Mouse (Mus musculus): ENCODE measurements at regions not wholly inside any gene's neighbourhood (a gene's known extent, or its start where the extent isn't known, plus 50 kb on each side); places are given as distances from the start of the nearest gene placed in this dataset.
"Not testable (repeated sequence)": the region's sequence is repeated elsewhere in the genome, so short reads cannot be mapped to it uniquely, and the experiment has no call there.

DNA sequence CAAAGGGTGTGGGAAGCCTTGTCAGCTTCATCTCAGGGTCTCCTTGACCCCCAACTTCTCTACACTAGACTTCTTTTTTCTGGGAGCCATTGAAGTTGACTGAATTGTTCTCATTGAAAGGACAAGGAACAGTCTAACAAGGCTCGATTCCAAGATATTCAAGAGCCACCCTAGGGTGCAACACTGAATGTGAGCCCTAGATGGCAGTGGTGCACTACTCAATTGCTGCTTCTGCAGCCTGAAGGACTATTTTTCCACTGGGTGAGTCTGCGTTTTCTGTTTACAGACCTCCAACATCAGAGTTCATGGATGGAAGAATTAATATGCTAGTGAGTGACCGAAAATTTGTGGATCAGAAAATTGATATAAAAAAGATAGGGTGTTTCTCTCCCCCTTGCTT, 161.5 kb downstream of the Hpcal1 start:
- H3K27me3 ChIP-seq (ENCODE audit: control insufficient read depth, insufficient read depth, low read depth, low read length); H3K36me3 ChIP-seq (ENCODE audit: control insufficient read depth, insufficient read depth); H3K9ac ChIP-seq (ENCODE audit: low read depth, low read length); ATAC-seq (ENCODE audit: low read depth); H3K27ac ChIP-seq (ENCODE audit: low read length); H3K9me3 ChIP-seq (replicated peaks; ENCODE audit: control insufficient read depth, low read length); H3K4me2 ChIP-seq (ENCODE audit: low read depth, low read length); H3K4me1 ChIP-seq (ENCODE audit: control insufficient read depth, low read depth, low read length); H3K4me3 ChIP-seq (ENCODE audit: low read depth, low read length): not testable (repeated sequence)
- WGBS (ENCODE audit: insufficient replicate concordance), result 38% methylated on average over 3 of the region's 3 CpGs

DNA sequence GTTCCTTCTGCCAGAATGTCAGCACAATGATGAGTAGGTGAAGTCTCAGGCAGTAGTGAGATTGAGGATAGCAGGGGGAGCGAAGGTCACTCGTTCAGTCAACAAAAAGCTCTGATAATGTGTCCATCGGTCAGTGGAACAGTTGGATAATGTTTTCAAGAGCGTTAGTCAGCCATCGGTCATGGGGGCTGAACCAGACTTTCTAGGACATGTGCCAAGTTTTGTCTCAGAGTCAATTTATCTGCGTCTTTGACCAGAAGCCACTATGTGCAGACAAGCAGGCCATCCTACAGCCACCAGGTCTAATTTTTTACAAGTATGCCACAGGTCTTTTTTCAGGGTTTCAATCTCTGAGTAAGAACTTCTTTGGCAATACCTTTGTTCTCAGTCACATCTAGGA, 181.8 kb downstream of the Hpcal1 start:
- H3K4me2 ChIP-seq (ENCODE audit: low read depth, low read length); H3K36me3 ChIP-seq (ENCODE audit: control insufficient read depth, insufficient read depth); H3K27ac ChIP-seq (ENCODE audit: low read length); H3K9ac ChIP-seq (ENCODE audit: low read depth, low read length); H3K9me3 ChIP-seq (replicated peaks; ENCODE audit: control insufficient read depth, low read length); ATAC-seq (ENCODE audit: low read depth); H3K4me3 ChIP-seq (ENCODE audit: low read depth, low read length); H3K4me1 ChIP-seq (ENCODE audit: control insufficient read depth, low read depth, low read length); H3K27me3 ChIP-seq (ENCODE audit: control insufficient read depth, insufficient read depth, low read depth, low read length): not testable (repeated sequence)
- 40% methylated on average over 6 of the region's 6 CpGs for WGBS (ENCODE audit: insufficient replicate concordance)

DNA sequence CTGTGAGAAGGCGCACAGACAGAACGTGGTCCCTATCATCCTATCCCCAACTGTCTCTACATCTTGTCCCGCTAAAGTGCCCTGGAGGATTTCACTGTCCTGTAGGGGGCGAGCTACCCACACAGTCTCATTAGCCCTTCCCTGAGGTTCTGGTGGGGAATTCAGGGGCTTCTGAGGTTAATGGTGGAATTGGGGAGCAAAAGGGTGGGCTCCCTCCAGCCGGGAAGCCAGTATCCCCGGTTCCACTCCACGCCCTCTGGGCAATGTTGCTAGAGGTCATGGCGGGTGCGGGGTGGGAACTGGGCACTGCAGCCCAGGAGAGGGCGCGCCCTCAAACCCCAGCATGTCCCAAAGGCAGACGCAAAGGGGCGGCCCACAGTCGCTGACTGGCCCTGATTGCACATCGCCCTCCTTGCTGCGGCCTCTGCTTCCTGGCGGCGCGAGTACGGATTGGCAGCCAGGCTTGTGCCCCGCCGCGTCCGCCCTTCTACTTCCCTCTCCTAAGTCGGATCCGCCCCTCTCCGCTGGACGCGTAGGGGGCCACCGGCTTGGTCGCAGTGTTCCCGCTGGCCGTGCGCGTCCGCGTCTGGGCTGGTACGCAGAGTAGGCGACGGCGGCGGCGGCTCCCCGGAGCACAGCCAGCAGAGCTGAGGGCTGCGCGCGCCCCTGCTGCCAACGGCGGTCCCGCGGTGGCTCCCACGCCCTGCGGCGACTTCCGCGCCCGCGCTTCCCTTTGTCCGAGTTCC, 190.9 kb downstream of the Hpcal1 start:
- under 1% methylated on average over 59 of the region's 59 CpGs for WGBS (ENCODE audit: insufficient replicate concordance)
- H3K4me2 ChIP-seq (ENCODE audit: low read depth, low read length), result peak overlapping the region; percentile 46
- no peaks in the 10 kb centered on the region for H3K4me1 ChIP-seq (ENCODE audit: control insufficient read depth, low read depth, low read length)
- H3K9ac ChIP-seq (ENCODE audit: low read depth, low read length), result peak overlapping the region; percentile 61
- H3K9me3 ChIP-seq (replicated peaks; ENCODE audit: control insufficient read depth, low read length), result no peaks in the 10 kb centered on the region
- peak overlapping the region; percentile 68 for H3K4me3 ChIP-seq (ENCODE audit: low read depth, low read length)
- ATAC-seq (ENCODE audit: low read depth), result peak; percentile 100
- H3K27ac ChIP-seq (ENCODE audit: low read length), result peak overlapping the region; percentile 52; the same call in 1 of the 2 replicates
- H3K36me3 ChIP-seq (ENCODE audit: control insufficient read depth, insufficient read depth), result no peaks in the 10 kb centered on the region
- peaks cover 3% of the 10 kb centered on the region for H3K27me3 ChIP-seq (ENCODE audit: control insufficient read depth, insufficient read depth, low read depth, low read length)

DNA sequence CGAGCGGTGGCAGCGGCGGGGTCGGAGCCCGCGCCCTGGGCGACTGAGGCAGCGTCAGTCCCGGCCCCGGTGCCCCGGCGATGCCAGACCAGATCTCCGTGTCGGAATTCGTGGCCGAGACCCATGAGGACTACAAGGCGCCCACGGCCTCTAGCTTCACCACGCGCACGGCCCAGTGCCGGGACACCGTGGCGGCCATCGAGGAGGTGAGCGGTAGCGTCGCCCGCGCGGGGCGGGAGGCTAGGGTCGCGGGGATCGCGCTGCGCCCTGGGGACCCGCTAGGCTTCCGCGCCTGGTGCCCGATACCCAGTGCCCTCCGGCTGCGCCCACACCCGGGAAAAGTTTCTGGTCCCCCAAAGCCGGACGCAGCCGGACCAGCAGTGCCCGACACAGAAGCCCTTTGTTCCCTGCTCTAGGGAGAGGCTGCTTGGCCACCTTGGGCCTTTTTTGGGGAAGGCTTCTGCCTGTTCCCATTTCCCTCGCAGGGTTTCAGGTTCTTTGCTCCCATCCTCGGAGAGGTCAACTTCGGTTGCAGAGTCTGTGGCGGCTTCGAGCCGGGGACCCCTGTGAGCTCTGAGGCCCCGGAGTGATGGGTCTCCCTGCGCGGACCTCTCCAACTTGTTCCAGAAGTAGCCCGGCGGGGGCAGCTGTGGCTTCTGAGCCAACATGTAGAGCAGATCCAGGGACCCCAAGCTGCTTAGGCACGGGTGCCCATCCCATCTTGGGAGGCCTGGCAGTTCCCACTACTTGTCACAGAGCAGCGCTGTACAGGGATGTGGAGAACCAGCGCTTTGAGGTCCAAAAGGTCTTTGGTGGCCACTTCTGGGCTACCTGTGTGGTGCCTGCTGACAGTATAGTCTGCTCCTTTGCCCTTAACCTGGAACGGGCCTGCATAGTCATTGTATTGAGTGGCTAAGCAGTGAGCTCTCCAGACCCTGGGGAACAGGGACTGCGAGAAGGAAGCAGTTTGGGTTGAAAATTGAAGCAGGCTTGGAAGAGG, 191.8 kb downstream of the Hpcal1 start:
- 2% methylated on average over 59 of the region's 65 CpGs for WGBS (ENCODE audit: insufficient replicate concordance)
- H3K36me3 ChIP-seq (ENCODE audit: control insufficient read depth, insufficient read depth); H3K27me3 ChIP-seq (ENCODE audit: control insufficient read depth, insufficient read depth, low read depth, low read length); ATAC-seq (ENCODE audit: low read depth); H3K4me1 ChIP-seq (ENCODE audit: control insufficient read depth, low read depth, low read length); H3K9me3 ChIP-seq (replicated peaks; ENCODE audit: control insufficient read depth, low read length): not testable (repeated sequence)
- Histone ChIP-seq H3K9ac (ENCODE audit: low read depth, low read length) (peak overlapping the region; percentile 61), H3K4me3 (ENCODE audit: low read depth, low read length) (peak overlapping the region; percentile 68), H3K27ac (ENCODE audit: low read length) (peak overlapping the region; percentile 52; the same call in 1 of the 2 replicates), H3K4me2 (ENCODE audit: low read depth, low read length) (peak overlapping the region; percentile 46)

DNA sequence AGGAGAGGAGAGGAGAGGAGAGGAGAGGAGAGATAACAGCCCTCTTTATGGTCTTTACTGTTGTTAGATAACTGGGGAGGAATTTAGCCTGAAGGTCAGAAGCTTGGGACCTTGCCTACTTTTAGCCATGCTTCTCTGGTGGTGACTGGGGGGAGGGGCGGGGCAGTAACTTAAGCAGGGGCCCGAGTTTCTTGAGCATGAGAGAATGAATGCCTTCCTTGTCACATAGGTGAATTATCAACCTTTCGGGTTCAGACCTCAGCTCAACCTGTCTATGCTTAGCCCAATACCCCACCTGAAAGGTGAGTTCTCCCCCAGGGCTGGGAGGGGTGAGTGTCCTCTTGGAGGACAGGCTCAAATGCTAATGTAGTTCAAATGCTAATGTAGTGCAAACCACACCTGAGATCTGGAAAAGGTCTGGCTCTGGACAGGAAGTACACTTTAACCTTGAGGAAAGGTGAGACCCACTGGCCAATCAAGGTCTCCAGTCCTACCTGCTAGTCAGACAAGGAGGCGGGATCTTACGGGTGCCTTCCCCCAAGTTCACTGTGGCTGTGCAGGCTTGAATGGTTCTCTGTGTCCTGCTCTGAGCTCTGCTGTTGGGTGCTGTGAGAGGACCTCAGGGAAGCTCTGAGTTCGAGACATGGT, 201.1 kb downstream of the Hpcal1 start:
- not testable (repeated sequence) for ATAC-seq (ENCODE audit: low read depth); H3K4me1 ChIP-seq (ENCODE audit: control insufficient read depth, low read depth, low read length); H3K9ac ChIP-seq (ENCODE audit: low read depth, low read length); H3K4me2 ChIP-seq (ENCODE audit: low read depth, low read length); H3K27ac ChIP-seq (ENCODE audit: low read length); H3K4me3 ChIP-seq (ENCODE audit: low read depth, low read length); H3K9me3 ChIP-seq (replicated peaks; ENCODE audit: control insufficient read depth, low read length); H3K36me3 ChIP-seq (ENCODE audit: control insufficient read depth, insufficient read depth); H3K27me3 ChIP-seq (ENCODE audit: control insufficient read depth, insufficient read depth, low read depth, low read length)
- 69% methylated on average over 6 of the region's 6 CpGs for WGBS (ENCODE audit: insufficient replicate concordance)

DNA sequence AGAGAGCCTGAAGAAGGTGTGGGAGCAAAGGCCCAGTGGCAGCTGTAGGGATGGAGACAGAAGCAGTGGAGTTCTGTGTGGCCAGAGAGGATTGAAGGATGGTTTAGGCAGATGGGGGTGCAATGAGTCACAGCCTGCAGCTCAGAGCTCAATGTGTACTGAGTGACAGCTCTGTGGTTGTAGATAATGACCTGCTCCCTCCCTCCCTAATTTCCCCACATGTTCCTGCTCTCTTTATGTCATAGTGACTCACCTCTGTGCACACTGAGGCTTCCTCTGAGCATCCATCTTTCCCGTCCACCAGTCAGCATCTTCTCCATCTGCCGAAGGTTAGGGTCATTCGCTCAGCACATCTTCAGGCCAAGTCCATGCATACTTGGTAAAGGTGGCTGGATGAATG, 222.4 kb downstream of the Hpcal1 start:
- not testable (repeated sequence) for H3K27me3 ChIP-seq (ENCODE audit: control insufficient read depth, insufficient read depth, low read depth, low read length); H3K4me1 ChIP-seq (ENCODE audit: control insufficient read depth, low read depth, low read length); H3K9me3 ChIP-seq (replicated peaks; ENCODE audit: control insufficient read depth, low read length); H3K27ac ChIP-seq (ENCODE audit: low read length); ATAC-seq (ENCODE audit: low read depth); H3K4me3 ChIP-seq (ENCODE audit: low read depth, low read length); H3K9ac ChIP-seq (ENCODE audit: low read depth, low read length); H3K4me2 ChIP-seq (ENCODE audit: low read depth, low read length); H3K36me3 ChIP-seq (ENCODE audit: control insufficient read depth, insufficient read depth)
- 71% methylated on average over 3 of the region's 3 CpGs for WGBS (ENCODE audit: insufficient replicate concordance)

Data from liver, embryonic 16.5 days (tissue).